Mouse (Mus musculus): ENCODE measurements around the gene Map3k9. TPM values are rescaled to one million over a fixed set of nuclear protein-coding genes. Genes with fewer than 3 reads are reported as not detected.

The Map3k9 gene
- polyA plus RNA-seq, 1 experiment from 2014 or later = 2.4 TPM

DNA sequence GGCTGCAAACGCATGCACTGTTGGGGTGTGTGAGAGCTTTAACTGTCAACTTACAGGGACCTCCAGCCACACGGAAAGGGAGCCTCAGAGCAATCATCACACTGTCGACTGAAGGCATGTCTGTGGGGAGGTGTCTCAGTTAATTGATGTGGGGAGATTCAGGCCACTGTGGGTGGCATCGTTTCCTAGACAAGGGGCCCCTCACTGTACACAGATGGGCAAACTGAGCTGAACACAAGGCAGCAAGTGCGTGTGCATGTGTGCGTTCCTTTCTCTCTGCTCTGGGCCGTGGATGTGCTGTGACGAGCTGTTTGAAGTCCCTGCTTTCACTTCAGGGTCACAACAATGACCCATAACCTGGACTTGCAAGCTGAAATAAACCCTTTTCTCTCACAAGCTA lies 29.4 kb upstream of the Map3k9 start:
- Histone ChIP-seq H3K9me3 (ENCODE audit: control insufficient read depth, low read length) (no peaks in the 10 kb centered on the region), H3K9ac (ENCODE audit: low read length) (no peak overlapping the region), H3K36me3 (ENCODE audit: control insufficient read depth, insufficient read depth, low read length) (no peaks in the 10 kb centered on the region), H3K4me1 (replicated peaks; ENCODE audit: control insufficient read depth, insufficient read depth, low read length) (peaks cover 9% of the 10 kb centered on the region; the same call in 1 of the 2 replicates), H3K27me3 (replicated peaks; ENCODE audit: control insufficient read depth, insufficient read depth, low read length) (no peaks in the 10 kb centered on the region), H3K4me3 (ENCODE audit: low read depth, low read length) (no peak overlapping the region), H3K27ac (ENCODE audit: low read depth) (no peak overlapping the region), H3K4me2 (ENCODE audit: low read length) (no peak overlapping the region)
- WGBS = 48% methylated on average over 8 of the region's 8 CpGs
- DNase-seq (ENCODE audit: low spot score) (no peak), ATAC-seq (replicated peaks; ENCODE audit: low FRiP score, low TSS enrichment, low read depth) (no peak)

DNA sequence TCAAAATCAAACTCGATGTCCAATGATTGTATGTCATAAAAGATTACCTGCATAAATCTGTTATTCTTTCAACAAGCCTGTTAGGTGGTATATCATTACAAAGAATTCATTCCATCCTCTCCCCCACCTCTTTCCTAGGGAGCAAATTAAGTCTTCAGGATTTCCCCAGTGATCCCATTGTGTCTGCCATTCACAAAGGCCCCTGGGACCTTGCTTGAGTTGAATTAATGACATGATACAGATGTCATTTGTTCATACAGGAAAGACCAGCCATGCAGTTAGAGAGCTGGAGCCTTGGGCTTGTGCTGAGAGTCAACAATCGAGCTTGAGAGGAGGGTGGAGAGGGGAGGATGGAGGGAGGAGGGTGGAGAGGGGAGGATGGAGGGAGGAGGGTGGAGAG lies 27.6 kb upstream of the Map3k9 start:
- ATAC-seq (replicated peaks; ENCODE audit: low FRiP score, low TSS enrichment, low read depth) (no peak), DNase-seq (ENCODE audit: low spot score) (no peak)
- no peaks in the 10 kb centered on the region for H3K36me3 ChIP-seq (ENCODE audit: control insufficient read depth, insufficient read depth, low read length)
- H3K4me2 ChIP-seq (ENCODE audit: low read length) = no peak overlapping the region
- H3K27ac ChIP-seq (ENCODE audit: low read depth) = no peak overlapping the region
- no peak overlapping the region for H3K4me3 ChIP-seq (ENCODE audit: low read depth, low read length)
- H3K27me3 ChIP-seq (replicated peaks; ENCODE audit: control insufficient read depth, insufficient read depth, low read length) = no peaks in the 10 kb centered on the region
- peaks cover 9% of the 10 kb centered on the region; the same call in 1 of the 2 replicates for H3K4me1 ChIP-seq (replicated peaks; ENCODE audit: control insufficient read depth, insufficient read depth, low read length)
- no peak overlapping the region for H3K9ac ChIP-seq (ENCODE audit: low read length)
- H3K9me3 ChIP-seq (ENCODE audit: control insufficient read depth, low read length) = no peaks in the 10 kb centered on the region
- WGBS = 60% methylated on average over 2 of the region's 2 CpGs

DNA sequence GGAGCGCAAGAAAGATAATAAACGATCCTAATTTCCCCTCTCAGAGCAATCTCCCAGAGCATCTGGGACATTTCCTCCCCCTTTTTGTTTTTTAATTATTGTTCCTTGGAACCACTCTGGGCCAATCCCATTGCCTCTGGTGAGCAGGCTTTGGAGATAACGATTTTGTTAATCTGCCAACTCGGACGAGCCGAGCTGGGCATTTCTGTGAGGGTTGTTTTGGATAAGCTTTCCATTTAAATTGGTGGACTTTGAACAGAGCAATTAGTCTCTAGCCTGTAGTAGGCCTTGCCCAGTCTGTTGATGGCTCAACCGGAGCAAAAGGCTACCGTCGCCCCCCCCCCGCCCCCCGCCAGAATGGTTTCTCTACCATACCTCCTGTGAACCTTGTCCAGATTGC lies 27.0 kb upstream of the Map3k9 start:
- DNase-seq (ENCODE audit: low spot score) = no peak

DNA sequence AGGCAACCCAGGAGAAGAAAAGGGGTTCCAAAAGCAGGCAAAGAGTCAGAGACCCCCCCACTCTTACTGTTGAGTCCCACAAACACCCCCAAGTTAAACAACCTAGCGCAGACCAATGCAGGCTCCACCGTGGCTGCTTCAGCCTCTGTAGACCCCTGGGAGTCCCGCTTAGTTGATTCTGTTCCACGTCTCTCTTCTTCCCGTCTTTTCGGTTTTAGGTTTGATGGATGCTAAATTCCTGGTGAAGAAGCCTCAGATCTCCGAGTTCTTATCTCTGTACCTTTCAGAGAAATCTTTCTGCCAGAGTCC lies 26.5 kb upstream of the Map3k9 start:
- no peaks in the 10 kb centered on the region for H3K36me3 ChIP-seq (ENCODE audit: control insufficient read depth, insufficient read depth, low read length)
- peak overlapping the region; percentile 71 for H3K4me2 ChIP-seq (ENCODE audit: low read length)
- ATAC-seq (replicated peaks; ENCODE audit: low FRiP score, low TSS enrichment, low read depth) (no peak; the same call in 1 of the 2 replicates), DNase-seq (ENCODE audit: low spot score) (no peak)
- H3K4me3 ChIP-seq (ENCODE audit: low read depth, low read length) = peak overlapping the region; percentile 41
- peaks cover 9% of the 10 kb centered on the region; the same call in 1 of the 2 replicates for H3K4me1 ChIP-seq (replicated peaks; ENCODE audit: control insufficient read depth, insufficient read depth, low read length)
- H3K27ac ChIP-seq (ENCODE audit: low read depth) = no peak overlapping the region
- H3K27me3 ChIP-seq (replicated peaks; ENCODE audit: control insufficient read depth, insufficient read depth, low read length) = no peaks in the 10 kb centered on the region
- H3K9me3 ChIP-seq (ENCODE audit: control insufficient read depth, low read length) = no peaks in the 10 kb centered on the region
- 0 out of 2 replicates have a peak overlapping the region, but pooled peaks have one; percentile 13 for H3K9ac ChIP-seq (ENCODE audit: low read length)
- 3% methylated on average over 7 of the region's 7 CpGs for WGBS

More for the DNA sequence above, 27.0 kb upstream of the Map3k9 start:
- no peaks in the 10 kb centered on the region for H3K9me3 ChIP-seq (ENCODE audit: control insufficient read depth, low read length)
- H3K27ac ChIP-seq (ENCODE audit: low read depth) = no peak overlapping the region
- peak overlapping the region; percentile 41; the same call in 1 of the 2 replicates for H3K4me3 ChIP-seq (ENCODE audit: low read depth, low read length)
- no peaks in the 10 kb centered on the region for H3K27me3 ChIP-seq (replicated peaks; ENCODE audit: control insufficient read depth, insufficient read depth, low read length)
- ATAC-seq (replicated peaks; ENCODE audit: low FRiP score, low TSS enrichment, low read depth) = no peak
- H3K4me1 ChIP-seq (replicated peaks; ENCODE audit: control insufficient read depth, insufficient read depth, low read length) = peaks cover 9% of the 10 kb centered on the region; the same call in 1 of the 2 replicates
- H3K4me2 ChIP-seq (ENCODE audit: low read length) = peak overlapping the region; percentile 71
- 23% methylated on average over 11 of the region's 11 CpGs for WGBS
- H3K9ac ChIP-seq (ENCODE audit: low read length) = no peak overlapping the region
- H3K36me3 ChIP-seq (ENCODE audit: control insufficient read depth, insufficient read depth, low read length) = no peaks in the 10 kb centered on the region

DNA sequence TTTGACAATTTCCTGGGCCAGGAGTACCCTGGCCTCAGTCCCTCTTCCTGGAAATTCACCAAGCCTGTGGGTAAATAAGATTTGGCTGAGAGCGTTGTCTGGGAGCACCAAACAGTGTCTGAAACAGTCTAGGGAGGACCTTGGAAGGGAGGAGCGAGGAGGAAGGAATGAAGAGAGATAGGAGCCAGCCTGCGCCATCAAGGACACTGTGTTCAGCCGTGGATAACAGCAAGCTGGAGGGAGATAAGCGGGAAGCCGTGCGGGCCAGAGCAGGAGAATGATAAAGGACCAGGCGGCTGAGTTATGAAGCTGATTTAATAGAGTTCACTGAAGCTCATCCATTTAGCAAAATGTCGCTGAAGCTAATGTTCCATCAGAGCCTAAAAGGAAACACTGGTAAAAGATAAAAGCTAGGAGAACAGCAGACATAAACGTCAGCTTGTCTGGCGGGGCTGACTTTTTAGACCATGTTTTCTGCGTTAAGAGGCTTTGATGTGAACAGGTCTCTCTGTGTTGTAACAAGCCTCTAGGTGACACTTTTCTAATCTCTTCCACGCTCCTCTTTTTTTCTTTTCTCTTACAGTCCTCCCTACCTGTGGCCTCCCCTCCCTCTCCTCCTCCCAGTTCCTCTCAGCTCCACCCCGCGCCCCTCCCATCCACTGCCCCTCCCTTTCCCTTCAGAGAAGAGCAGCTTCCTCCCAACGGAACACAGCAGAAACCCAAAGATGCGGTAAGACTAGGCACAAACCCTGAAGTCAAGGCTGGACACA lies 26.0 kb upstream of the Map3k9 start:
- Histone ChIP-seq H3K9me3 (ENCODE audit: control insufficient read depth, low read length) (no peaks in the 10 kb centered on the region), H3K27me3 (replicated peaks; ENCODE audit: control insufficient read depth, insufficient read depth, low read length) (no peaks in the 10 kb centered on the region), H3K36me3 (ENCODE audit: control insufficient read depth, insufficient read depth, low read length) (no peaks in the 10 kb centered on the region), H3K27ac (ENCODE audit: low read depth) (no peak overlapping the region), H3K4me2 (ENCODE audit: low read length) (peak overlapping the region; percentile 71), H3K9ac (ENCODE audit: low read length) (0 out of 2 replicates have a peak overlapping the region, but pooled peaks have one; percentile 13), H3K4me1 (replicated peaks; ENCODE audit: control insufficient read depth, insufficient read depth, low read length) (peaks cover 9% of the 10 kb centered on the region; the same call in 1 of the 2 replicates), H3K4me3 (ENCODE audit: low read depth, low read length) (peak overlapping the region; percentile 41)
- ATAC-seq (replicated peaks; ENCODE audit: low FRiP score, low TSS enrichment, low read depth) = peak; percentile 67; the same call in 1 of the 2 replicates
- WGBS = 12% methylated on average over 17 of the region's 17 CpGs
- DNase-seq (ENCODE audit: low spot score) = peak; percentile 74

DNA sequence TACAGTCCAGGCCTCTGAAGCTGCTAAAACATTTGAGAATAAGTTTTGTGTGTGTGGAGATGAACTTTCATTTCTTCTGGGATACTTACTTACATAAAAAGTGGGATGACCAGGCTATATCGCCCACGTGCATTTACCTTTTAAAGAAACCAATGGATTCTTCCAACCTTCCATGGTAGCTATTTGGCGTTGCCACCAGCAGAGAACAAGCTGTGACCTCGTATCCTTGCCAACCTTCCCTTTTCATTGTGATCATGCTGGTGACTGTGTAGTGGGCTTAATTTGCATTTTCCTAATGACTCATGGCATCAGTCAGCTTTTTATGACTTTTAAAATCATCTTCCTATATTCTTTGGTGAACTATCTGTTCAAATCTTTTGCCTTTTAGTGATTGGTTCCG lies 25.1 kb upstream of the Map3k9 start:
- Histone ChIP-seq H3K36me3 (ENCODE audit: control insufficient read depth, insufficient read depth, low read length) (no peaks in the 10 kb centered on the region), H3K4me2 (ENCODE audit: low read length) (no peak overlapping the region), H3K4me3 (ENCODE audit: low read depth, low read length) (no peak overlapping the region), H3K9me3 (ENCODE audit: control insufficient read depth, low read length) (no peaks in the 10 kb centered on the region), H3K4me1 (replicated peaks; ENCODE audit: control insufficient read depth, insufficient read depth, low read length) (peaks cover 9% of the 10 kb centered on the region; the same call in 1 of the 2 replicates), H3K9ac (ENCODE audit: low read length) (no peak overlapping the region), H3K27me3 (replicated peaks; ENCODE audit: control insufficient read depth, insufficient read depth, low read length) (no peaks in the 10 kb centered on the region), H3K27ac (ENCODE audit: low read depth) (no peak overlapping the region)
- ATAC-seq (replicated peaks; ENCODE audit: low FRiP score, low TSS enrichment, low read depth) (no peak), DNase-seq (ENCODE audit: low spot score) (no peak)
- 90% methylated on average over 5 of the region's 5 CpGs for WGBS

DNA sequence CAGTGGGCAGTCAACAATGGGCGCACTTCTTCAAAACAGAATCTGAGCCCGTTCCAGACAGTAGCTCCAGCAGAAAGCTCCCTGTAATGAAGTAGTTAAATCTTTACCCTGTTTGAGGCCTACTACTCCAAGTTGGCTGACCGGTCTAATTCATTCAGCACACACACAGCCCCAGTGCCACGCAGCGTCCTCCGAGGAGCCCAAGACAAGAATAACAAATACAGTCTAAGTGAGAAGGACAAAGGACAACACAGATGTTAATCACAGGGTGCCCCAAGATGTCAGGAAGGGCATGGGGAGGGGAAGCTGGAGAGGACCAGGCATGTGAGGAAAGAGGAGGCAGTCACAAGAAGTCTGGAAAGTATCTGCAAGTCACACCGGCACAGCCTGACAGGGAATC lies 22.8 kb upstream of the Map3k9 start:
- WGBS = 37% methylated on average over 7 of the region's 7 CpGs
- Histone ChIP-seq H3K36me3 (ENCODE audit: control insufficient read depth, insufficient read depth, low read length) (no peaks in the 10 kb centered on the region), H3K9me3 (ENCODE audit: control insufficient read depth, low read length) (no peaks in the 10 kb centered on the region), H3K4me1 (replicated peaks; ENCODE audit: control insufficient read depth, insufficient read depth, low read length) (peaks cover 9% of the 10 kb centered on the region; the same call in 1 of the 2 replicates), H3K27me3 (replicated peaks; ENCODE audit: control insufficient read depth, insufficient read depth, low read length) (no peaks in the 10 kb centered on the region), H3K9ac (ENCODE audit: low read length) (no peak overlapping the region), H3K27ac (ENCODE audit: low read depth) (no peak overlapping the region), H3K4me3 (ENCODE audit: low read depth, low read length) (no peak overlapping the region), H3K4me2 (ENCODE audit: low read length) (no peak overlapping the region)
- no peak for ATAC-seq (replicated peaks; ENCODE audit: low FRiP score, low TSS enrichment, low read depth)
- DNase-seq (ENCODE audit: low spot score) = no peak

DNA sequence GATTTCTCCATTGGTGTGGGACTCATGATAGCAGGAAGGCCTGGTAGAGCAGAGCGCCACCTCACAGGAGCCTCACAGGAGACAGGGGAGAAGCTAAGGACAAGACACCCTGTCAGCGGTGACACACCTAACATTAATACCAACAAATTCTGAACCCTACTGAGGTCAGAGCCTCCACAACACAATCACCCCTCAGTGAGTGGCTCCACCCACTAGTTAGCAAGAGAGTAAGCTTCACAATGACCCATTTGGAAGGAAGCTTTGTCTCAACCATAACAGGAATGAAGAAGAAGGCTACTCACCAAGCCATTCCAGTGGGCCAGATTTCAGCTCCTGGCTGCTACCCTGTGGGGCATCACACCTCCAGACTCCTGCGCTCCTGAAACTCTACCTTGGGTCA lies 22.0 kb upstream of the Map3k9 start:
- DNase-seq (ENCODE audit: low spot score) (no peak), ATAC-seq (replicated peaks; ENCODE audit: low FRiP score, low TSS enrichment, low read depth) (no peak)

DNA sequence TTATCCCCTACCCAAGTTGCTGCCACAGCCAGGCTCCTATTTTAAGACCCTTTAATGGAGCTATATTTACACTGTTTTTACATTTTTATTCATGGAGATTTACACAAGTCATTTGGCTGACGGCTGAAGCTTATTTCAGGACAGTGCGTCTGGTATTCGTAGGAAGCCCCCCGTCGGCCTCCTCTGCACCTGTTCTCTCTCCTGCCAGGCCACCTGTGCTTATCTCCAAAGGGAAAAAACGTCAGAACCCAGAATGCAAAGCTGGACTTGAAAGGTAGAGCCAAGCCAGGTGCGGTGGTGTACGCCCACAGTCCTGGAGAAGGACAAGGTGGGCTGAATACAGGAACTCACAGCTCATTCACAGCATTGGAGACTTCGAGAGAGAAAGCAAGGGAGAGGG lies 20.2 kb upstream of the Map3k9 start:
- Histone ChIP-seq H3K9me3 (ENCODE audit: control insufficient read depth, low read length) (no peaks in the 10 kb centered on the region), H3K4me1 (replicated peaks; ENCODE audit: control insufficient read depth, insufficient read depth, low read length) (no peaks in the 10 kb centered on the region), H3K27me3 (replicated peaks; ENCODE audit: control insufficient read depth, insufficient read depth, low read length) (no peaks in the 10 kb centered on the region), H3K27ac (ENCODE audit: low read depth) (no peak overlapping the region), H3K4me2 (ENCODE audit: low read length) (no peak overlapping the region), H3K4me3 (ENCODE audit: low read depth, low read length) (no peak overlapping the region), H3K36me3 (ENCODE audit: control insufficient read depth, insufficient read depth, low read length) (no peaks in the 10 kb centered on the region), H3K9ac (ENCODE audit: low read length) (no peak overlapping the region)
- ATAC-seq (replicated peaks; ENCODE audit: low FRiP score, low TSS enrichment, low read depth) = no peak
- no peak for DNase-seq (ENCODE audit: low spot score)
- WGBS = 61% methylated on average over 9 of the region's 9 CpGs

More for the DNA sequence above, 22.0 kb upstream of the Map3k9 start:
- no peaks in the 10 kb centered on the region for H3K36me3 ChIP-seq (ENCODE audit: control insufficient read depth, insufficient read depth, low read length)
- no peaks in the 10 kb centered on the region for H3K9me3 ChIP-seq (ENCODE audit: control insufficient read depth, low read length)
- no peak overlapping the region for H3K27ac ChIP-seq (ENCODE audit: low read depth)
- no peaks in the 10 kb centered on the region for H3K27me3 ChIP-seq (replicated peaks; ENCODE audit: control insufficient read depth, insufficient read depth, low read length)
- 96% methylated on average over 3 of the region's 3 CpGs for WGBS
- H3K4me3 ChIP-seq (ENCODE audit: low read depth, low read length) = no peak overlapping the region
- no peak overlapping the region for H3K4me2 ChIP-seq (ENCODE audit: low read length)
- H3K4me1 ChIP-seq (replicated peaks; ENCODE audit: control insufficient read depth, insufficient read depth, low read length) = peaks cover 7% of the 10 kb centered on the region; the same call in 1 of the 2 replicates
- no peak overlapping the region for H3K9ac ChIP-seq (ENCODE audit: low read length)
